Mouse (Mus musculus) right cerebral cortex, adult 2 months (tissue): ENCODE results near the gene Csf3.
A peak's percentile ranks its signal among the peaks of the same experiment; 100 is the strongest.
"Not testable (repeated sequence)": the region's sequence is repeated elsewhere in the genome, so short reads cannot be mapped to it uniquely, and the experiment has no call there.

ENCODE experiments used
- DNase-seq, 2 experiments: peaks; one replicate each; pipeline ENCODE4 v3.0.0; 2021 to 2022; ENCODE audit warnings: low spot score in 2 of 2

Gene Csf3

DNA sequence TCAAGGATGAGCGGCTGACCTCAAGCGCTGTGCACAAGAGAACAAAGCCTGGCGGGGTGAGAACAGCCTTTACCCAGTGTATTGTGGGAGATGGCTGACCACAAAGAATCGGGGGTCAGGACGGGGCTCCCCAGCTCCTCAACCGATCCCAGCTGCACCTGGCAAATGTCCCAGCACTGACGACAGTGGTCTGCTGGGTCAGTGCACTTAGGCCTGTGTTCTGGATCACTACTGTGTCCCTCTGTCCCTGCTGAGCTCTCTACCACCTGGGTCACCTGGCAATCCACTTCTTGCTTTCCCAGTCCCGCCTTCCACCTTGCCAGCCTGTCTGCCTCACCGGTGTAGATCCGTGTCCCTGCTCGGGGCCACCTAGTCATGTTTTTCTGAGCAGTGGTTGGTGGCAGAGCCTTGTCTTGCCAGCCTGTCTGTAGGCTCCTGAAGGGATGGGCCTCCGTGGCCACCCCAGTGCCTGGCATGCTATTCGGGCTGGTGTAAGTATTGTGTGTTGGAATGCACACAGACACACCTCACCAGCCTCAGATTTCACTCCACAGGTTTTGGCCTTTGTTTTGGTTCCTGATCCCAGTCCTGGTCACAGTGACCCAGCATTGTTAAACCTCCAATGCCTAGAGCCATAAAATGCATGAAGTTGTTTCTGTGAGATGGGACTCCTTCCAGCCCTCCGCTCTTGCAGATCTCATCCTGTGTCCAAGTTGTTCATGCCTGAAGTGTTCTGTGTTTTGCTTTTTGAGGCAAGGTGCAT lies 4.4 kb upstream of the Csf3 start:
- no peak for DNase-seq

DNA sequence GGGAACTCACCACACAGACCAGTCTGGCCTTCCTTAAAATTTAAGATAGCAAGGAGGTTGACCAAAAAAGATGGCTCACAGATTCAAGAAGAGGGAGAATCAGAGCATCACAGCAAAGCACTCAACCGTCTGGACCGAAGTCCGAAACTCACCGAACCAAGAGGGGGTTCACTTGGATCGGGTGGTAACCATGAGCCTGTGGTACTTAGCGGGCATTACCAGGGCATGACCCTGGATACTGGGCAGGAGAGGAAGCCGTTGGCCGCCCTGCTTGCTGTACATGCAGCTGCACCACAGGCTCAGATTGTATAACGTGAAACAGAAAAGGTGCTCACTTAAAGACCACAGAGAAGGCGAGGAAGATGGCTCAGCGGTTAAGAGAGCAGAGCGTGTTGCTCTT lies 3.8 kb upstream of the Csf3 start:
- DNase-seq, result no peak

DNA sequence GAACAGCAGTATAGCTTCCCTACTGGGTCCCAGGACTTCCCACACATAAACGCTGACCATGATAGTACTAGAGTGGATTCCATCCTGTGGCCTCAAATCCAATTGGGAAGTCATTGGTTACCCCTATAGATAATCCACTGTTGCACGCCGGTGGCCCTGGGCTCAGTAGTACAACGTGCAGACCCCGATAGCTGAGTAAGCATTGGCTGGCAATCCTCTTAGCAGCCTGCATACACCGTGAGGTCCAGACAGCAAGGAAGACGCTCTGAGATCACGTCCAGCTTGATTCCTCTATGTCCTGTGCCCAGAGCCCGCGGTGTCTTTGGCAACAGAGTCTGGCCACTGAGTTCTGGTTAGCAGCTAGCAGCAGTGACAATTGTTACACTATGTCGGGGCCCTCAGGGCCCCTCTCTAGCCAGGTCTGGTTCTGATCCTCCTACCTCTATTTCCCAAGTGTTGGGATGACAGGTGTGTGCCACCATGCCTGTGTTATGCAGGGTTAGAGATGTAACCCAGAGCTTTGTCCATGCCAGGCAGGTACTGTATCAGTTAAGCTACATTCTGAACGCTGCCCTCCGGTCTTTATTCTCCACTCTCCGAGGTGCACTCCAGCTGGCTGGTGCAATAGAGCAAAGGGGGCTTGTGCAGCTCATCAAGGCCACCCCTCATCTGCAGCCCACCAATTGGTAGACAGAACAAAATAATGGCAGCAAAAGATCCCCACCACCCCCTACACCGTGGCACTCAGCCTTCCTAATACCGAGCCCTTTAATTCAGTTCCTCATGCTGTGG lies 2.0 kb upstream of the Csf3 start:
- DNase-seq, result no peak

DNA sequence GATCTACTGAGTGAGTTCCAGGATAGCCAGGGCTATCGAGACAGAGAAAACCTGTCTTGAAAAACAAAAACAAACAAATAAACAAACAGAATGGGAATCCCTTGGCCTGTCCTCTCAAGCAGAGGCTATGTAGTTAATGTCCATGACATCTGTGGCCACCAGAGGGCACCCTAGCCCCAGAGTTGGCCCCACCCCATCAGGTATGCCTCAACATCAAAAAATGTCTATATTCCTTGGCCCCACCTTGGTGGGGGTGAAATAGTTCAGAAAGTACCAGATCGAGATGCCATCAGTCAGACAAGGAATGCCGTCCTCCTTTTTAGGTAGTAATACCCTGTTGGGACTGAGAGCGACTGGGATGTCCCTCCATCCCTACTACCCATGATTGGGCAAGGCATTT lies 1.2 kb upstream of the Csf3 start:
- DNase-seq, result peak; percentile 85 to 89

DNA sequence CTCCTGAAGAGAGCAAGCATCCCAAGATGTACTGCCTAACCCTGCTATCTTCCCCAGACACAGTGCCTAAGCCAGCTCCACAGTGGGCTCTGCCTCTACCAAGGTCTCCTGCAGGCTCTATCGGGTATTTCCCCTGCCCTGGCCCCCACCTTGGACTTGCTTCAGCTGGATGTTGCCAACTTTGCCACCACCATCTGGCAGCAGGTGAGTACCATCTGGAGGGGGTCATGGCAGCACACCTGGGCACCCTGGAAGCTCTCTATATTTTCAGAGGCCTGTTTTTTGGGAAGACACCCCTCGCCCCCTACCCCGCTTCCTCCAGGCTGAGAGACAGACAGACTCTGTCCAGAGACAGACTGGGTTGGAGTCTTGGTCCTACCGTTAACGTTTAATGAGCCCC lies 1.3 kb downstream of the Csf3 start:
- no peak for DNase-seq

DNA sequence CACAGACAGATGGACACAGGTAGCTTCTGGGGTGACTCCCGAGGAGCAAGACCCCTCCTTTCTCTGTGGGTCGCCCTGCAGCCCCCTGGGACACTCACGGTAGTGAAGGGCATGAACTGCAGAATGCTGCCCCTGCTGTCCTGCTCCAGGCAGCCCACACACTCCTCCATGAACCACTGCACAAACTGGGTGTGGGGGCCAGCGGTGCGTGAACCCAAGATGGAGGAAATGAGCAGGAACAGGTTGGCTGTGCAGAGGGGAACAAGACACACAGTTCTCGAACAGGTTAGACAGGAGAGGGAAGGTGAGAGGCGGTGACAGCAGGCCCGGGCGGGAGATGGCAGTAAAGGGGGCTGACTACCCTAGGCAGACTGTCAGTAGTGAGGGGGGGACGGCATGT lies 4.0 kb downstream of the Csf3 start:
- DNase-seq, result no peak

DNA sequence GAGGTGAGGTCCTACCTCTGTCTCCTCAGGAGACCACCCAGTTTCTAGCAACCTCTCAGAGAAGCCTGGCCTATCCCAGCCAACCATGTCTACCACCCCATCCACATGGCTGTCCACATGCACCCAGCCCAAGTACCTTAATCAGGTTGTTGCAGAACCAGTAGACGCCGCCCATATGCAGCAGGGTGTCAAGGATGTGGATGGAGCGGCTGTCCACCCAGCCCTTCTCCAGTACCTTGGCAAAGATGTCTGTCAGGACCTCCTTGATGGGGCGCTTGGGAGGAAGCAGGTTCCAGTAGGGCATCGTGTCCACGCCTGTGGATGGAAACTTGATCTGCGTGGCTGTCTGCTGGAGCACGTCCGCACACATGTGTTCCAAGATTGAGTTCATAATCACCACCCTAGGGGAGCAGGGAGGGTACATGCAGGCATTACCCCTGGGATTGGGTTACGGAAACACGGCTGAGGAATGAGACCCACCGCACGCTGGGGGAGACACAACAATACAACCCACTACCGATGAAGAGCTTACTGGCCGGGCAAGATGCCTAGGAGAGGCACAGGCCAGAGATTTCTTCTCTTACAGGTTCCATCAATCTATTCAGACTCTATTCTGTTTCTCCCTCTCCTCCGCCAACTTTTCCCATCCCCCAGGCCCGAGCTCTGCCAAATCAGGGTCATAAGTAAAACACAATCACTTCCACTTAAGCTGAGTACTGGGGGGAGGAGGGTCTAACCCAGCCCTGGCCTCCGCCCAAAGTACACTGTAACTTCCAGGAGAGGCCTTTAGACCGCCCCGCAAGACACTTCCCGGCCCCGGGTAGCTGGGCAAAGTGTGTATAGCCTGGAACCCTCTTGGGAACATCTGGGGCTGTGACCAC lies 6.6 kb downstream of the Csf3 start:
- no peak for DNase-seq

DNA sequence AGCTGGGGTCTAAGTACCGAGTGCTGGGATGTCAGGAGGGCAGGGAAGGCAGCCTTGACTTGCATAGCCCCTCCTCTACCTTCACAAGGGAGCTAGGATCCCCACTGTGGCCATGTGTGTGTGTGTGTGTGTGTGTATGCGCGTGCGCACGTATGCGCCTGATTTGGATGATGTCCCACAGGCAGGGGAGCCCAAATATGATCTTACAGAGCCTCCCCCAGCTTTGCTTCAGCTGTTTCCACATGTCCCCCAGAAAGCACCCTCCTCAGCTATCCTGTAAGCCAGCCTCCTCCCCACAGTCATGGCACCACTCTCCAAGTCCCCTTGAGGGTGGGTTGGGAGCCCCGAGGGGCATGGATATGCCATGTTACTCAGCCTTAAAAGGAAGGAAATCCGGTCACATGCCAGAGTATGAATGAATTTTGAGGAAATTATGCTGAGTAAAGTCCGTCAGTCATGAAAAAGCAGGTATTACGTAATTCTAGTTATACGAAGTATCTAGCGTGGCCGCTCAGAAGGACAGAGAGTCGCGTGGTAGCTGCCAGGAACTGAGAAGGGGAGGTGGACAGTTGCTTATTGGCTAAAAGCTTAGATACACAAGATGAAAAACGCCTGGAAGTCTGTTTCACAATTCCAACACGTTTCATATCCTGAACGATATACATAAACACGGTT lies 7.4 kb downstream of the Csf3 start:
- DNase-seq, result no peak

DNA sequence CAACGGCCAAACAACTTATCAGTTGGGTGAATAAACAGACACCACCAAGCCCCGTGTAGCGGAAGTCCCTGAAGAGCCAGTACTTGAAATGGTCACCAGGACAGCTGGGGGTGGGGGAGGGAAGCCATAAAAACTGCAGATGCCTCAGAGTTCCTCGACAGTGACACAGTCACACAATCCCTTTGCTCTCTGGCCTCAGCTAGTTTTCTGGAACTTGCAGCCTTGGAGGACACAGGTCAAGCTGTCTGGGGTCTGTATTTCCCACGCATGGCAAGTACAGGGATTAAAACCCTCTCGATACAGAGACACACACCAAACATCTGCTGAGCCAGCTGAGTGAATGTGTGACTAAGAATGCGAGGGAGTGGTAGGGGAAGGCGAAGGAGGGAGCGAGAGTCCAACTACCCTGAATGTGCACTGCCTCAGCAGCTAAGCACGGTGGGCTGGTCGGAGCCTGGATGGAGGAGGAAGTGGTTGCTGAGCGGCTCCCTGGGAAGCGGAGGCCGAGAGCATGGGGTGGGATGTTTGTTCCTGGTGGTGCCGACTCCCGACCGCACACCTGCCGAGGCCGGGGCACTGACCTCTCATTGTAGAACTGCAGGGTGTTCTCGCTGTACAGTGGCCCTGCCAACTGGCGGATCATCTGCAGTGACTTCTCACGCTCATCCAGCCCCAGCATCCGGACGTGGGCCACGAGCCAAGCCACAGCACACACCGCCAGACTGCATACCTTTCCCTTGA lies 8.1 kb downstream of the Csf3 start:
- DNase-seq, result peak; percentile 41 to 50

DNA sequence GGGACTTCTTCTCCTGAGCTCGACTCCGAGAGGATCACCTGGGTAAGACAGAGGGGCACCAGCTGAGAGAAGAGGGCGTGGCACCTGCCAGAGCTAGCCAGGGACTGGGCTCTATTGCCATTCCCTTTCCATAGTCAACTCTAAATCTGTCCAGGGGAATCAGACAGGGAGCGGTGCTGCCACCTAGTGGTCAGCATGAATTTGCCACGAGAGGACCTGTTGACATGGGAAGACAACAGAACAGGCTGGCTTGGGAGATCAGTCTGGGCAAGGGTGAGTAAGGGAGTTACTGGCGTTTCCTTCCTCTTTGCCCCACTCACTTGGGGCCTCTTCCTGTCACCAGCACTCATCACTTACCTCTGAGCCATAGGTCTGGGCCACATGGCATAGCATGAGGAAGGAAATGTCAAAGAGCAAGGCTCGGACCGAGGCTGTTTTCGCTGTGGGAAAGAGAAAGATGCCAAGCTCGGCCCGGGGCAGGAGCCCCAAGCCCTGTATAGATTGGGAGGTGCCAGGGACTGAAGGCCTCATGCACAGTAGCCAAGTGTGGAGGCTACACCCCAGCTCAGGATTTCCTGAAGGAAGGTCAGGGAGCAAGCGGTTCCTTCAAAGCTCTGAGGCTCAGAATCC lies 9.5 kb downstream of the Csf3 start:
- peak; percentile 81 to 84 for DNase-seq

DNA sequence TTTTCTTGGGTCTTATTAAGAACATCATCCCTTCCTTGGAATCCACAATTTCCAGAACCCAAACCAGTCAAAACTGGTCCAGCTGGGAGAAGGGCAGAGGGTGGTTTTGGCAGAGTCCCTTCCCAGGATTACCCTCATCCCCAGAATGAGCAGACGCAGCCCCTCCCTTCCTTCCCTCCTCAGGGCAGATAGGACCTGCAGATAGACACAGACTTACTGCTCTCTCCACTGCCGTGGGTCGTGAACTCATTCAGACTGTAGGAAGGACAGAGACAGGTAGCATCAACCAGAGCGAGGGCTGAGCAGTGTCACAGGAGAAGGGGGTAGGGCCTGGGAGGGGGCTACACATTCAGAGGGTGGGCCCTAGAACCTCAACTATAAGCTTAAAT lies 10.0 kb downstream of the Csf3 start:
- no peak for DNase-seq

DNA sequence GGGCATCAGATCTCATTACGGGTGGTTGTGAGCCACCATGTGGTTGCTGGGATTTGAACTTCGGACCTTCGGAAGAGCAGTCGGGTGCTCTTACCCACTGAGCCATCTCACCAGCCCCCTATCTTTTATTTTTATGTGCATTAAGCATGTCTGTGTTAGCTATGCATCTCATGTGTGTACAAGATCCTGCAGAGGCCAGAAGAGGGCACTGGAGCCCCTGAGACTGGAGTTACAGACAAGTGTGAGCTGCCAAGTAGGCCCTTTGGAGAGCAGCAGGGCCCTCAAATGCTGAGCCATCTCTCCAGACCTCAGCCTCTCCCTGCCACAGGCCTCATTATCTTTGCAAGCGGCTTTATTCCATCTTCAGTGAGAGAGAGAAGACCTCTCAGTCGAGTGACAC lies 10.9 kb downstream of the Csf3 start:
- DNase-seq, result not testable (repeated sequence)

DNA sequence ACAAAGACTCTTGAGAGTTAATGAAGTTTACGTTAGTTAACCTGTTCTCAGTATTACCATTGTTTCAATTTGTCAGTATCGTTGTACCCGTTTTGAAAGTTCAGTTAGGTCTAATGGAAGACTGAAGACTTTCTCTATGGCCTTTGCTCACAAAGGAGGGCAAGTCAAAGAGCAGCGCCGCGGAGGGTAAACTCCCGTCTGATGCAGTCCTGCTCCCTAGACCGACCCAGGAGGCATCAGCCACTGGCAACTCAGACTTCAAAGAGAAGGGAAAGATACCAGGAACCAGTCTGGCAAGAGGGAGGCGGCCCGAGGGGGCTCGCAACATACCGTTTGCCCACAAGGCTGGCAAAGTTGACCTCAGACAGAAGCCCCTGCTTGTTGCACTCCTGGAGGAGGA lies 12.6 kb downstream of the Csf3 start:
- no peak for DNase-seq

DNA sequence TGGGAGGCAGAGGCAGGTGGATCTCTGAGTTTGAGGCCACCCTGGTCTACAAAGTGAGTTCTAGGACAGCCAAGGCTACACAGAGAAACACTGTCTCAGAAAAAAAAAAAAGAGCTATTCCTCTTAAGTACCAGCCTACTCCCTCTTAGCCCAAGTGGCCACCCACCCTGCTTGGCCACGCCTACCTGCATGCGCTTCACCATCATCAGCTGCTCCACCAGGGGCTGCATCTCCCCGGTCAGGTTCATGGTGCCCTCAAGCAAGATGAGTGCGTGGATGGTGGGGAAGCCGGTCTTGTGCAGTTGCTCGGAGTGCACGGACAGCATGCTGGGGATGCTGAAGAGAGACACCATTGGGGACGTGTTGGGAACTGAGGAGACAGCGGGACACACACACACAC lies 14.9 kb downstream of the Csf3 start:
- no peak for DNase-seq

DNA sequence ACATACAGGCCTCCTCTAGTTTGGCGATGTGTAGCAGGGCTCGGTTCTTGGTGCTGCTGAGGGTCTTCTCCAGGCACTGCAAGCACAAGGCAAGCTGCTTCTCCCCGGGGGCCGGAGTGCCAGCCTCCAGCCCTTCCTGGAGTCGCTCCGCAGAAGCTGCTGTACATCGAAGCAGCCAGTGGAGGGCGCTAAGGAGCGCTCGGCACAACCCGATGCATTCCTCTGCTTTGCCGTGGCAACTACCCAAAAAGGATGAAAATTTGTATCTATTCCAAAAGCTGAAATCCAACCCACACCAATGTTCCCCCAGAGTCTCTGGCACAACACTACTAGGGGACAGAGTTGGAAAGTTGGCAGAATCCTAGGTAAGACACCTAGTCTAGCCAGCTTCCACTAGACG lies 16.8 kb downstream of the Csf3 start:
- DNase-seq, result peak; percentile 85 to 87

DNA sequence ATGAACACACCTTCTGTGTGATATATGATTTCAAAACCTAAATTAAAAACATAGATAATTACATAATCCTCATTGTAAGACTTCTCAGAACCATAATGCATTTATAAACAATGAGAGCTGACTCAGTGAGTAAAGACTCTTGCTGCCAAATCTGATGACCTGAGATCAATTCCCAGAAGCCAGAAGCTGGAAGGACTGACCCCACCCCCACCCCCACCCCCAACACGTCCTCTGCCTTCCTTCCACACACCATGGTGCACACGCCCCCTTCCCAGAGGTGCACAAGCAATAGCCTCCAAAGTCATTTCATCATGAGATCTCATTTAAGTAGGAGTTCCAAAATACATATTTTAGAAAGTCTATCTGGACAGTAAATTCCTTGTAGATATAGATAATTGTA lies 19.7 kb downstream of the Csf3 start:
- DNase-seq, result no peak

DNA sequence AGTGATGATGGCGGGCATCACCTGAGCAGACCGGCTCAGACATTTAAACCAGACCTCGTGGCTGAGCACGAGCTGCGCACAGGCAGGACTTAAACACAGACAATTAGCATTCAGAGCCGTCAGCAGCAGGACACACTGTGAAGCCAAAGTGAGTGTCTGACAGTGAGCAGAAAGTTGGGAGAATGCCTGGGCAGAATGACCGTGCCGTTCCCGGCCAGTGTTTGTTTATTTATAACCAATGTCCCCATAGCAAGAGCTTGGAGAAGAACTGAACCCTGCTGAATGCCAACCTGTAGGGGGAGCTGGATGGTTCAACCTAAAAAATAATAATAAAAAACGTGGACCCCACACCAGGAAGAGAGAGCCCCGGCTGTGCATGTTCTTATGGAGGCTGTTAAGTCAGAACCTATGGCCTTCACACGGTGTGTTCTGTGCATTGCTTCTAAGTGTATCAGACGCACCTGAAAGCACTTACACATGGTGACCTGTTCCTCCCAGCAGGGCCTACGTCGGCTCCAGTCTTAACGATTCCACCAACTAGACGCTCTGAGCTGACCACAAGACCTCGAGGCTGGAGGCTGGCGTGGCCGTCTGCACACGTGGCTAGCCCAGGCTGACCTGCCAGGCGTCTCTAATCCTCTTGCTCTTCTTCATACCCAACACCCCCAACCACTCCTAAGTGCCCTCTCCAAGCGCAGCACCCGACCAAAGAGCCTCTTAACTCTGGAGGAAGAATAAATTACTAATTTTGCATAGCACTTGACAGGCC lies 20.6 kb downstream of the Csf3 start:
- DNase-seq, result peak in 1 of 2 experiments; percentile 59

DNA sequence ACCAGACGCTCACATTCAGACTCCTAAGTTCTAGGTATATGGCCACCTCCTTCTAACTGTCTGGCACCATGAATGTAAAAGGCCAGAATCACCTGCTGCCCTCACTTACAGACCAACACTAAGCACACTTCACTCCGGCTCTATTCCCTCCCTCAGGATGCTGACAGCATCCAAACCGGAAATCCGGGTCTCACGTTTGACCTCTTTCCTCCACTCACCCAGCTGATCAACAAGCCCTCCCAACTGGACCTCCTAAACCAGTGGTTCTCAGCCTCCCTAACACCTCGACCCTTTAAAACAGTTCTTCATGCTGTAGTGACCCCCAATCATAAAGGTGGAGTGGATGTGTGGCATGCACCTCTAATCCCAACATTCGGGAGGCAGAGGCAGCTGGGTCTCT lies 22.0 kb downstream of the Csf3 start:
- DNase-seq, result no peak

DNA sequence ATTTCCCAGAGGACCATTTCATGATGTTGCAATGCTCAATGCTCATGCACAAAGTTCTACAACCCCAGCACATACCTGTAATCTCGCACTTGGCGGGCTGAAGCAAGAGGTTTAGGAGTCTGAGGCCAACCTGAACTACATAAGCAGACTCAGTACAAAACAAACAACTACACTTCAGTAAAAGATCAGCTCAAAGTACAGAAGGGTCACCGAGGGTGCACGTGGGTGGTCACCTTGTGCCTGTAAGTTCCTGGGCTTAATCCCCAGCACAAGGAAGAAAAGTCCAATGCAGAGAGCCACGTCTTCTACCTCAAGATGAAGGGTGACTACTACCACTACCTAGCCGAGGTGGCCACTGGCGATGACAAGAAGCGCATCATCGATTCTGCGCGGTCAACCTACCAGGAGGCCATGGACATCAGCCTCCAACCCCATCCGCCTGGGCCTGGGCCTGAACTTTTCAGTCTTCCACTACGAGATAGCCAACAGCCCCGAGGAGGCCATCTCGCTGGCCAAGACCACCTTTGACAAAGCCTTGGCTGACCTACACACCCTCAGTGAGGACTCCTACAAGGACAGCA lies 25.0 kb downstream of the Csf3 start:
- DNase-seq, result no peak
